Mouse (Mus musculus) ES-Bruce4 (cell line): ENCODE data around the gene Dnajb7. TPM values are rescaled to one million over a fixed set of nuclear protein-coding genes. Genes with fewer than 3 reads are reported as not detected.
A peak's percentile ranks its signal among the peaks of the same experiment; 100 is the strongest.
"Not testable (repeated sequence)": the region's sequence is repeated elsewhere in the genome, so short reads cannot be mapped to it uniquely, and the experiment has no call there.

Experiments used
- H3K27ac ChIP-seq: 2 replicates; pipeline ENCODE4 v1.5.1; 2012; ENCODE audit warnings: low read length, inconsistent platforms; ENCODE audit not compliant: insufficient read depth
- H3K27me3 ChIP-seq: 2 replicates; pipeline ENCODE4 v1.6.1; 2012; ENCODE audit warnings: mild to moderate bottlenecking, low read length, inconsistent platforms; ENCODE audit not compliant: control insufficient read depth, poor library complexity, insufficient read depth, severe bottlenecking
- H3K36me3 ChIP-seq: 2 replicates; pipeline ENCODE4 v1.6.1; 2012; ENCODE audit warnings: inconsistent platforms, mild to moderate bottlenecking, low read length, moderate library complexity; ENCODE audit not compliant: control insufficient read depth, poor library complexity, insufficient read depth, severe bottlenecking
- H3K4me1 ChIP-seq: one replicate; pipeline ENCODE4 v1.8.1; 2011; ENCODE audit warnings: low read length; ENCODE audit not compliant: control insufficient read depth, insufficient read depth
- H3K4me3 ChIP-seq: 2 replicates; pipeline ENCODE4 v1.5.1; 2011; ENCODE audit warnings: low read depth, mild to moderate bottlenecking, low read length
- H3K9ac ChIP-seq: 2 replicates; pipeline ENCODE4 v1.6.1; 2012; ENCODE audit warnings: low read depth, mild to moderate bottlenecking, inconsistent platforms; ENCODE audit not compliant: poor library complexity, severe bottlenecking
- H3K9me3 ChIP-seq: replicated peaks from 2 replicates; pipeline ENCODE4 v1.6.1; 2012; ENCODE audit warnings: mild to moderate bottlenecking, low read length, inconsistent platforms; ENCODE audit not compliant: control insufficient read depth, poor library complexity, insufficient read depth, severe bottlenecking
- CTCF ChIP-seq: IDR thresholded peaks from one replicate; pipeline ENCODE4 v1.8.1; 2011; ENCODE audit warnings: low read depth, low read length
- EP300 ChIP-seq: IDR thresholded peaks from 2 replicates; pipeline ENCODE4 v1.6.1; 2011; ENCODE audit warnings: low read depth, low read length; ENCODE audit not compliant: insufficient read depth
- POLR2A ChIP-seq: IDR thresholded peaks from one replicate; pipeline ENCODE4 v1.8.1; 2011; ENCODE audit warnings: low read length; ENCODE audit not compliant: insufficient read depth
- polyA plus RNA-seq: library from polyadenylated mRNA; stranded (reverse); fragments of >200 nt; gene quantifications from 2 replicates; pipeline ENCODE4 v1.2.4, GENCODE M21; 2011; ENCODE audit warnings: low read depth; ENCODE audit not compliant: missing spikeins, insufficient read depth, insufficient read length

The Dnajb7 gene
- polyA plus RNA-seq, 1 experiment, result not detected

- Histone ChIP-seq H3K27ac (no peak overlapping the region), H3K9me3 (no peaks in the 10 kb centered on the region), H3K36me3 (peaks cover 9% of the 10 kb centered on the region; the same call in 1 of the 2 replicates), H3K4me1 (peaks cover 3% of the 10 kb centered on the region), H3K27me3 (no peaks in the 10 kb centered on the region), H3K9ac (no peak overlapping the region), H3K4me3 (no peak overlapping the region)
- no peak for TF ChIP-seq EP300
These were observed 17.2 kb upstream of the Dnajb7 start for GRCm38 (mm10) chr15:81425311-81425710.

- H3K4me1 ChIP-seq, result peaks cover 3% of the 10 kb centered on the region
- H3K27me3 ChIP-seq, result no peaks in the 10 kb centered on the region
- H3K9me3 ChIP-seq, result no peaks in the 10 kb centered on the region
- H3K27ac ChIP-seq, result no peak overlapping the region
- H3K9ac ChIP-seq, result no peak overlapping the region
- H3K4me3 ChIP-seq, result no peak overlapping the region
- peaks cover 5% of the 10 kb centered on the region for H3K36me3 ChIP-seq
- TF ChIP-seq EP300, result no peak
- no peak for TF ChIP-seq POLR2A
- TF ChIP-seq CTCF, result no peak
These were observed 14.1 kb upstream of the Dnajb7 start for GRCm38 (mm10) chr15:81422156-81422681.

- H3K9ac ChIP-seq, result no peak overlapping the region
- no peaks in the 10 kb centered on the region for H3K27me3 ChIP-seq
- TF ChIP-seq EP300, result no peak
- TF ChIP-seq CTCF, result no peak
- TF ChIP-seq POLR2A, result no peak
- H3K27ac ChIP-seq, result no peak overlapping the region
- H3K4me1 ChIP-seq, result peaks cover 3% of the 10 kb centered on the region
- no peaks in the 10 kb centered on the region for H3K9me3 ChIP-seq
- H3K4me3 ChIP-seq, result no peak overlapping the region
- H3K36me3 ChIP-seq, result peaks cover 4% of the 10 kb centered on the region
These were observed 13.4 kb upstream of the Dnajb7 start for GRCm38 (mm10) chr15:81421454-81421853.

- Histone ChIP-seq H3K9me3 (no peaks in the 10 kb centered on the region), H3K27me3 (no peaks in the 10 kb centered on the region), H3K4me1 (no peaks in the 10 kb centered on the region), H3K27ac (no peak overlapping the region; the same call in 1 of the 2 replicates), H3K4me3 (no peak overlapping the region), H3K9ac (no peak overlapping the region), H3K36me3 (peaks cover 4% of the 10 kb centered on the region)
- TF ChIP-seq POLR2A (no peak), EP300 (no peak), CTCF (no peak)
These were observed 10.0 kb upstream of the Dnajb7 start for GRCm38 (mm10) chr15:81418065-81418464.

- H3K27me3 ChIP-seq, H3K36me3 ChIP-seq, H3K9me3 ChIP-seq, H3K4me1 ChIP-seq: not testable (repeated sequence)
- 0 out of 2 replicates have a peak overlapping the region, but pooled peaks have one; percentile 13 for H3K27ac ChIP-seq
- H3K4me3 ChIP-seq, result peak overlapping the region; percentile 31; the same call in 1 of the 2 replicates
- peak; percentile 25 for TF ChIP-seq POLR2A
- 0 out of 2 replicates have a peak, but pooled peaks have one; percentile 35 for TF ChIP-seq EP300
- peak overlapping the region; percentile 40 for H3K9ac ChIP-seq
These were observed 8.7 kb upstream of the Dnajb7 start for GRCm38 (mm10) chr15:81416763-81417310.

DNA sequence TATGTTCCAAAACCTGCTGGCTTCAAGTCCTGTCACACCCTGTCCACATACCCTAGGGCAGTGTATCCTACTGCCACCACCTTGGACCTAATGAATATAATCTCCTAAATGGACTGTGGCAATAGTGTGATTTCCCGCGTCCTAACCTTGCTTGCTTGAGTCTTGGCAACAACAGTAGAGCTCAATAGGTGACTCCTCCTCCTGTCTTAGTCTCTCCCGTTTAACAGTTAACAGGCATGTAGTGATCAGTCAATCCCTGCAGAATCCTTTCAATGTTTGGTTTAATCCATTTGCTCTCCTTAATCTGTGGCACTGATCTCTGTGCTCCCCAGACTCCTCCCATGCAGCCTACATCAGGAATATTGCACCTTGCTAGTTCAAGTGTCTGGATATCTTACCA is 3.1 kb downstream of the Dnajb7 start:
- Histone ChIP-seq H3K9ac (no peak overlapping the region), H3K9me3 (no peaks in the 10 kb centered on the region), H3K27me3 (no peaks in the 10 kb centered on the region), H3K4me1 (no peaks in the 10 kb centered on the region), H3K4me3 (no peak overlapping the region), H3K27ac (no peak overlapping the region), H3K36me3 (no peaks in the 10 kb centered on the region; the same call in none of the 2 replicates)
- TF ChIP-seq EP300, result no peak
- no peak for TF ChIP-seq POLR2A
- no peak for TF ChIP-seq CTCF
